Mouse (Mus musculus) ES-CJ7 (cell line): ENCODE measurements around the gene Ep300.
"Not testable (repeated sequence)": the region's sequence is repeated elsewhere in the genome, so short reads cannot be mapped to it uniquely, and the experiment has no call there.

ENCODE experiments used
- DNase-seq: peaks from one replicate; pipeline ENCODE4 v3.0.0; 2011; ENCODE audit warnings: low read depth, low spot score

Ep300 gene

DNA sequence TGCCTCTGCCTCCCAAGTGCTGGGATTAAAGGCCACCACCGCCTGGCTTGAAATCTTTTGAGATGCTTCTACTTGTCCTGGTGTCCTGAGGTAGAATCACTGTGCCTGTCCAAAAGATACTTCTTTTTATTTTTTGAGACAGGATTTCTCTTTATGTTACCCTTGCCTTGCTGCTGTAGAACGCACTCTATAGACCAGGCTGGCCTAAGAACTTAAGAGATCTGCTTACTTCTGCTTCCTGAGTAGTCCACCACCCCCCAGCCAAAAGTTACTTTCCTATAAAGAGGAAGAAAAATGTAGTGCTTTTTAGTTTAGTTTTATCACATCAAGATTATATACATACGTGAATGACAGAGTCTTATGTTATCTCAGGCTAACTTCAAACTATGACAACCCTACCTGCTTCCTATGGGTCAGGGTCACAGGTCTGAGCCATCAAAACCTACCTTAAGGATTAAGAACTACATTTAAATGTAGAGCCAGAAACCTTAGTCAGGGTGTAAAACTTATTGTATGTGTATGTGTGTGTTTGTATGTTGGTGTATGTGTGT lies 9.1 kb downstream of the Ep300 start:
- no peak for DNase-seq

DNA sequence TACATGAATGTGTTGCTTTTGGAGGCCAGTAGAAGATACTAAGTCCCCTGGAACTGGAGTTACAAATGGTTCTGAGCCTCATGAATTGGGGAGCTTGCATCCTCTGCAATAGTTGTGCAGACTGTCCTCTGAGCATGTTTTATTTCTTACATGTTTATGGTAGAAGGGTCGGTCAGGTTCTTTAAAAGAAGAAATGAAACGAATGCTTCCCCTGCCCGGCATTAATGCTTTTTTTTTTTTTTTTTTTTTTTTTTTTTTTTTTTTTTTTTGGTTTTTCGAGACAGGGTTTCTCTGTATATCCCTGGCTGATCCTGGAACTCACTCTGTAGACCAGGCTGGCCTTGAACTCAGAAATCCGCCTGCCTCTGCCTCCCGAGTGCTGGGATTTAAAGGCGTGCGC lies 13.6 kb downstream of the Ep300 start:
- not testable (repeated sequence) for DNase-seq

DNA sequence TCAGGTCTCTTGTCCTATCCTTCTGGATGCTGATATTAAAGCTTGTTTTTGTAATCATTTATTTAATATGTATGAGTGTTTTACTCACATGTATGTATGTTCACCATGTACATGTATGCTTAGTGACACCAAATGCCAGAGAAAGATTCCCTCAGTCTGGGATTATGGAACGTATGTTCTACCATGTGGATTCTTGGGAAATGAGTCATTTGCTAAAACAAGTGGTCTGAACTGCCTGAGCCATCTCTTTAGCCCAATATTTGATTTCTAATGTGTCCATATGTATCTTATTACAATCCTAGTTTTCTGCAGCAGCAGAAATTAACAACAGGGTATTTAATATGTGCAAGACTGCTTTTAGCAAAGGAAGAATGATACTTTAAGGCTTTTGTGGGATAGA lies 20.1 kb downstream of the Ep300 start:
- no peak for DNase-seq

DNA sequence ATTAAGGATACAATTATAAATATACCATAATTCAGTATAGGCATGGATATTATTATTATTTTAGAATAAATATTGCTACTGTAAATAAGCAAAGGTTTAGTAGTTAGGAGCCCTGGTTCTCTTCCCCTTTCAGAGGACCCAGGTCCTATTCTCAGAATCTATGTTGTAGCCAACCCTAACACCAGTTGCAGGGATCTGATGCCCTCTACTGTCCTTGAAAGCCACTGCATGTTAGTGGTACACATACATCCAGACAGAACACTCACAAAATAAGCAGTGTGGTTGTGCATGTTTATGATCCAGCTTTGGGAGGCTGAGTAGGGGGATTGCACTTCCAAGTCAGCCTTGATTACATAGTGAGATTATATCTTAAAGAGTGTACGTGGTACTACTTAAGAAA lies 21.5 kb downstream of the Ep300 start:
- DNase-seq: peak; percentile 61

DNA sequence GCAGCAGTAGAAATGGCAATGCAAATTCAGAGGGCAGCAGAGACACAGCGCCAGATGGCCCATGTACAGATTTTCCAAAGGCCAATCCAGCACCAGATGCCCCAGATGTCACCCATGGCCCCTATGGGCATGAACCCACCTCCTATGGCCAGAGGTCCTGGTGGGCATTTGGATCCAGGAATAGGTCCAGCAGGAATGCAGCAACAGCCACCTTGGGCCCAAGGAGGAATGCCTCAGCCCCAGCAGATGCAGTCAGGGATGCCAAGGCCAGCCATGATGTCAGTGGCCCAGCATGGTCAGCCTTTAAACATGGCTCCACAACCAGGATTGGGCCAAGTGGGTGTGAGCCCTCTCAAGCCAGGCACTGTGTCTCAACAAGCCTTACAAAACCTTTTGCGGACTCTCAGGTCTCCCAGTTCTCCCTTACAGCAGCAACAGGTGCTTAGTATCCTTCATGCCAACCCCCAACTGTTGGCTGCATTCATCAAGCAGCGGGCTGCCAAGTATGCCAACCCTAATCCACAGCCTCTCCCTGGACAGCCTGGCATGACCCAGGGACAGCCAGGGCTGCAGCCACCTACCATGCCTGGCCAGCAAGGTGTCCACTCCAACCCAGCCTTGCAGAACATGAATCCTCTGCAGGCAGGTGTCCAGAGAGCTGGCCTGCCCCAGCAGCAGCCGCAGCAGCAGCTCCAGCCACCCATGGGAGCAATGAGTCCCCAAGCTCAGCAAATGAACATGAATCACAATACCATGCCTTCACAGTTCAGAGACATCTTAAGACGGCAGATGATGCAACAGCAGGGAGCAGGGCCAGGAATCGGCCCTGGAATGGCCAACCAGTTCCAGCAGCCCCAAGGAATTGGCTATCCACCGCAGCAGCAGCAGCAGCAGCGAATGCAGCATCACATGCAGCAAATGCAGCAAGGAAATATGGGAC lies 64.6 kb downstream of the Ep300 start:
- no peak for DNase-seq

DNA sequence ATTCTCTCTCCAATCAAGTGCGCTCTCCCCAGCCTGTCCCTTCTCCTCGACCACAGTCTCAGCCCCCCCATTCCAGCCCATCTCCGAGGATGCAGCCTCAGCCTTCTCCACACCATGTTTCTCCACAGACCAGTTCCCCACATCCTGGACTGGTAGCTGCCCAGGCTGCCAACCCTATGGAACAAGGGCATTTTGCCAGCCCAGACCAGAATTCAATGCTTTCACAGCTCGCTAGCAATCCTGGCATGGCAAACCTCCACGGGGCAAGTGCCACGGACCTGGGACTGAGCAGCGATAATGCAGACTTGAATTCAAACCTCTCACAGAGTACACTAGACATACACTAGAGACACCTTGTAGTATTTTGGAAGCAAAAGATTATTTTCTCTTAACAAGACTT lies 65.5 kb downstream of the Ep300 start:
- no peak for DNase-seq

DNA sequence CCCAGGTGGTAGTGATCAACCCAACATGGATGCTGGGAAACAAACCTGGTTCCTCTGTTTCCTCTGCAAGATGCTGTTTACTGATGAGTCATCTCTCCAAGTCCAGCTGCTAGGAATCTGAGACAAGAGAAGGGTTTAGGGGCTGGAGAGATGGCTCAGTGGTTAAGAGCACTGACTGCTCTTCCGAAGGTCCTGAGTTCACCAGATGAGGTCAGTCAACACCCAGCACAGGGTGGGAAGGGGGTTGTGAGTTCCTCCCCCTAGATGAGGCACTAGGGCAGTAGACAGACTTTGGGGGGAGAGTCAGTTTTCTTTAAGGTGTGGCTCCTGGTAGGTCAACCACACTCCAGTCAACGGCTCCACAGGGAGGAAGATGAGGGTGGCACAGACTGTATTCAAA lies 76.5 kb downstream of the Ep300 start:
- DNase-seq: peak; percentile 56

DNA sequence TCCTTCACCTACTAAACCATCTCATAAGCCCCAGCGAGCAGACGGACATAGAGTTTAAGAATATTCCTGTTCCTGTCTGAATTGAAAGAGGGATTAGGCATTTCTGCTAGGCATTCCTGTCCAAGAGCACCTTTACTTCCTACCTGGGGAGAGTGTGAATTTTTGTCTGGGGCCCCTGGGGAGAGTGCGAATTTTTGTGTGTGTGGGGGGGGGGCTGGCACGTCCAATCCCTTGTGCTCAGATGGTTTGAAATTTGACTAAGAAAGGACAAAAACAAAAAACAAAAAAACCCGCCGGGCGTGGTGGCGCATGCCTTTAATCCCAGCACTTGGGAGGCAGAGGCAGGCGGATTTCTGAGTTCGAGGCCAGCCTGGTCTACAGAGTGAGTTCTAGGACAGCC lies 78.1 kb downstream of the Ep300 start:
- peak; percentile 83 for DNase-seq

DNA sequence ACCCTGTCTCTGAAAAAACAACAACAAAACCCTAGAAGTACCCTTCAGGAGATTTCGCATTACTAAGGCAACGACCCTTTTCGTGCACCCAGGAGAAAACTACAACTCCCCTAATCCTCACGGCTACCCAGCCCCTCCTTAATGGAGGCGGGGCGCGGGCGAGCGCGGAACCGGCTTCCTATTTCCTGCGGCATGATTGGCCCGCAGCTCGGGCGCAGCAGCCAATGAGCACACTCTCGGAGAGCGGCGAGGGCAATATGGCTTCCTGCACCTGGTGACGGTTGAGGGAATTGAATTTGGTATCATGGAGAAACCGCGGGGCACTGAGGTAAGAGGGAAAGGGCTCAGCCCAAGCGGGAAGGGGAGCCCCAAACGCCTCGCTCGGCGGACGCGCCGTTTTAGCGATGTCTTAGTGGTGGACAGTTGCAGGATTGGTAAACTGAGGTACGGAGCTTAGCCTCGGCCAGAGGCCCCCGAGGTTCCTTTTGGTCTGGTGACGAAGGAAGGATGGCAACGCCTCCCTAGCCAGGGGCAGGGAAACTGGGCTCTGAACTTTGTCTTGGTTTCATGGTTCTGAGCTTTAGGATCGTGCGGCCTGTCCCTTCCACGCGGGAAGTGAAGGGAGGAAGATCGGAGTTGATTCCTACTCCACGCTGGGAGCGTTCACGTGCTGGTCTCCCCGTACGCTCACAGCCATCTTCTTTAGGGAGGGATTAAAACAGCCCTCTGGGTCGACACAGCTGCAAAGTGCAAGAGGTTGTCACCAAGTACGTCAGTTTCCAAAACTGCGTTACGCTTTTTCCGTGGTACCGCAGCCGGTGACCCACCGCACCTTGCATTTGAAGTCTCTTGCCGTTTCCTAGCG lies 78.8 kb downstream of the Ep300 start, which contains the start of gene L3mbtl2:
Gene L3mbtl2, plus strand, starts transcription at position 193 of the 865 bp plus-strand sequence.
- DNase-seq: peak; percentile 94

DNA sequence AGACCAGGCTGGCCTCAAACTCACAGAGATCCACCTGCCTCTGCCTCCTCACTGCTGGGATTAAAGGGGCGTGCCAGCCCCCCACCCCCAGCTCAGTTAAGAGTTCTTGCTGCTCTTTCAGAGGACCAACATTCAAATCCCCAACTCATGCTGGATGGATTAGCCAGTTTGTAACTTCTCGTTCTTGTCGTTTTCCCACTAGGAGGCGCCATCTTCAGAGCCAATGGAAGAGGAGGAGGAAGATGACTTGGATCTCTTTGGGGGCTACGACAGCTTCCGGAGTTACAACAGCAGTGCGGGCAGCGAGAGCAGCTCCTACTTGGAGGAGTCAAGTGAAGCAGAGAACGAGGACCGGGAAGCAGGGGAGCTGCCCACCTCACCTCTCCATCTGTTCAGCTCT lies 81.8 kb downstream of the Ep300 start:
- DNase-seq: peak; percentile 80

DNA sequence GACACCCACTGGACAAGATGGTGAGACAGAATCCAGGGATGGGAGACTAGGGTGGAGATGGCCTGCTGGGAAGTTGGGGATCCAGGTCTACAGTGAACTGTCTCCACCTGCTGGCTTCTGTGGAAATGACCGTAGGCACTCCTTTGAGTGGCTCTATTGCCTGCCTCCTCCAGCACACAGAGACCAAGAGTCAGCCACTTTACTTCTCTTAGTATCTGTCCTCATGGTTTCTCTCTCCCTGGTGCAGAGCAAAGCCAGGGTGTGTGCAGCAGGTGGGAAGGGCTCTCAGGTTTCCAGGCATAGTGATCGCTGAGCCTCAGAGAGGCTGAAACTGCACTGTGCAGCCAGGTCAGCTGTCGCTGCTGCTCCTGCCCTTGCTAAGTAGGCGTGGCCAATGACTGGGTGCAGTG lies 85.1 kb downstream of the Ep300 start:
- peak; percentile 77 for DNase-seq

DNA sequence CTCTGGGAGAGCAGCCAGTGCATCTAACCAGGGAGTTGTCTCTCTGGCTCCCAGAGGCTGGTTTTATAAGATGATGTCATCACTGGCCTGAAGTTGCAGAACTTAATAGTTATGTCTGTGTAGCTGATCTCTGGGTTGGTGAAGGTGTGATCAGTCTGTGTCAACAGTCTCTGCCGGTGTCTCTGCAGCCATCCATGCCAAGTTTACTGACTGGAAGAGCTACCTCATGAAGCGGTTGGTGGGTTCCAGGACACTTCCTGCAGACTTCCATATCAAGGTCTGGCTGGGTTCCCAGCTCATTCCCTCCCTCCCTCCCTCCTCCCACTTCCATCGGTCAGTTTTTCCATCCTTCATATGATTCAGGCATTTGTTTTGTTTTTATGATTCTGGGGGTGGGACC lies 91.5 kb downstream of the Ep300 start:
- DNase-seq: no peak

DNA sequence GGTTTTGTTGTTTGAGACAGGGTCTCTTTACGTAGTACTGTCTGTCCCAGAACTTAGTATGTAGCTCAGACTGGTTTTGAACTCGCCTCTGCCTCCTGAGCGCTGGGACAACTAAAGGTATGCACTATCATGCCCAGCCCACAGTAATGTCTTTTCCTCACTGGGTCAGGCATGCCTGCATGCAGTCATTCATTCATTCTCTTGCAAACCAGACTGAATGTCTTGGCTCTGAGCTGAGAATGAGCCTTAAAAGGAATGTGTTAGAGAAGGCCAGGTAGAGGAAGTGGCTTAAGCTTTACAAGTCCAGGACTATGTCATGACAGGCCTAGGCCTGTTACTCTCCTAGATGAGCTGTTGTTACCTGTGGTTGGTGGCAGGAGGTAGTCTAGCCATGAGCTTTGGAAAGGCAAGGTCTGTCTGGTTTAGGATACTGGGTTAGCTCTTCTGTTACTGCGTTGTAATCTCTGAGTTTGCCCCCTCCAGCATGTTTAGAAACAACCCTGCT lies 95.2 kb downstream of the Ep300 start:
- DNase-seq: no peak

DNA sequence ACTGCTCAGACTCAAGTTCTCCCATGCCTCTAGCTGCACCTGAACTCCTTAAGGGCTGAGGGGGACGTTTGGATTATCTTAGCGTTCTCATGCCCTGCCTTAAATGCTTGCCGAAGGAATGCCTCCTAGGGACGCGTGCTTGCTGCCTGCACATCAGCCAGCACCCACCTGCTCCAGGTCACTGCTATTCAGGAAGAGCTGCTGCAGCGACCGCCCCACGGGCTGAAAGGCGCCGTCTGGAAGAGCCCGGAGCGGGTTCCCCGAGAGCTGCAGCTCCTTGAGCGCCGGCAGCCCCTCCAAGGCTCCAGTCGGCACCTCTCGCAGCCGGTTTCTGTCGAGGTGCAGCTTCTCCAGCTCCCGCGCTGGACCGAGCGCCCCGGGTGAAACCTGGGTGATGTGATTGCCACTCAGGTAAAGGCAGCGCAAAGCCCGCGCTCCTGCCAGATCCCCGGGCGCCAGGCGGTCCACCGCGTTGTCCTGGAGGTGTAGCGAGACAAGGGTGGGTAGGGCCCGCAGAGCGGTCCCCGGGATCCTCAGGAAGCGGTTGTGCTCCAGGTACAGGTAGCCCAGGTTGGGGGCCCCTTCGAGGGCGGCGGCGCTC lies 108.3 kb downstream of the Ep300 start:
- DNase-seq: no peak

DNA sequence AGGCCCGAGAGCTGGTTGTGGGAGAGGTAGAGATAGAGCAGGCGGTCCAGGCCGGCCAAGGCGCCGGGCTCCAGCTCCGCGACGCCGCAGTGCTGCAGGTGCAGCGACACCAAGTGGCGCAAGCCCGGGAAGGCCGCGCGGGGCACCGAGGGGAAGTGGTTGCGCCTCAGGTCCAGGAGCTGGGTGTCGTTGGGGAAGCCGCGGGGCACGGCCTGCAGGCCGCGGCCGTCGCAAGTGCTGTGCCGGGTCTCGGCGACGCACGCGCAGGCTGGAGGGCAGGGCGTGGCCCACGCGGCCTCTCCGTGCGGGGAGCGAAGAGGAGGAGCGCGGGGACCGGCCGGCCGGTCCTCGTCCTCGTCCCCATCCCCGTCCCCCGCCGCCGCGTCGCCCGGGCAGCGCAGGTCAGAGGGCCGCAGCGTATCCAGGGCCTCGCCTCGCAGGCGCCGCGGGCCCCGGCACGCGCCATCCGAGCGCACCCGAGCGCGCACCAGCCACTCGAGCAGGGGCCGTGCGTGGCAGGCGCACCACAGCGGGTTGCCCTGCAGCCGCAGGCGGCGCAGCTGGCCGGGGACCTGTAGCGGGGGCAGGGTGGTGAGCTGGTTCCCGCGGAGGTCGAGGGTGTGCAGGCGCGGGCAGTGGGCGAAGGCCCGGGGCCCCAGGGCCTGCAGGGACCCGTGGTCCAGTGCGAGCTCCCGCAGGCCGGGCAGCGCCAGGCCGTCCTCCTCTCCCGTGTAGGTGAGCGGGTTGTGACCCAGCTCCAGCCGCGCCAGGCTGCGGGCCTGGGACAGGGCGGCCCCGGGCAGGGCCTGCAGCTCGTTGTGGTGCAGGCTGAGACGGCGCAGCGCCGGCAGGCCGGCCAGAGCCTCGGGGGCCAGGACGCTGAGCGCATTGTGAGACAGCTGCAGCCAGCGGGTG lies 109.1 kb downstream of the Ep300 start:
- peak; percentile 80 for DNase-seq

DNA sequence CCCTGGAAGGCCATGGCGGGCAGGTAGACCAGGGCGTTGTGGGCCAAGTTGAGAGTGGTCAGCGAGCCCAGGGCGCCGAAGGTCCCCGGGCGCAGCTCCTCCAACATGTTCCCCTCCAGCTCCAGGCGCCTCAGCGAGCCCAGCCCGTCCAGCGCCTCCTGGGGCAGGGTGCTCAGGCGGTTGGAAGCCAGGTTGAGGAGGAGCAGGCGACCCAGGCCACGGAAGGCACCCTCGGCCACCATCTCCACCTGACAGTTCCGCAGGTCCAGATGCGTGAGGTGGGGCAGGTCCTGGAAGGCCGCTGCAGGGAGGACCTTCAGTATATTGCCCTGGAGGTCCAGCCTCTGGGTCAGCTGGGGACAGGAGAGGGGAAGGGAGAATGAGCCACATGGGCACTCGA lies 109.7 kb downstream of the Ep300 start:
- no peak for DNase-seq

DNA sequence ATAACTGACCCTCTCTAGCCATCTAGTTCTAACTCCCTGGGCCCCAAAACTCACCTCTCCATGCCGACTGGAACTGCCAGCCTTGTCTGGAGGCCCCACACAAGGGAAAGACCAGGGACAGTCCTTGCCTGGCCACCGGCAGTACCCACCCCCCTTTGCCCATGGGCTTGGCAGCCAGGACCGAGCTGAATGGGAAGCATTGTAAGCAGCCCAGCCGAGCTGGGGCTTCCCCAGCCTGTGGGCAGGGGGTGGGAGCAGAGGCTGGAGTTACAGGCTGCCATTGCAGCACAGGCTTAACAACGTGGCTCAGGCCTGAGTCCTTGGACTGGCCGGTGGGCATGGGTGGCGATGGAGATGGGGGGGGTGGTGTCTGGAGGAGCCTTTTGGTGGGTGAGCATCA lies 112.0 kb downstream of the Ep300 start, which contains the start of gene Chadl:
Gene Chadl, minus strand, starts transcription at position 113 of the 400 bp plus-strand sequence.
- DNase-seq: no peak

DNA sequence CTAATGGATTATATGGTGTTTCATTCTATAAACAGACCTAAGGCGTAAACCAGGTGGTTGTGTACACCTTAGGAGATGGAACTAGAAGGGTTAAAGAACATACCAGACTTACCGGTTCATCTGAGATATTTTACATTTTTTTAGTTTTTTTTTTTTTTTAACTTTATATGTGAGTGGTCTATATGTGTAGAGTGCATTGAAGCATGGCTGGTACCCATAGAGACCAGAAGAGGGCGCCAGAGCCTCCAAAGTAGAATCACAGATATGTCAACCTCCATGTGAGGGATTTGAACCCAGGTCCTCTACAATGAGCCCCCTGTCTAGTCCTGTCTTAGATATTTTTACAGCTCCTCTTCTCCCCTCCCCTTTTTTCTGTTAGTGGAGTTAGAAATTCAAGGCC lies 112.7 kb downstream of the Ep300 start:
- DNase-seq: peak; percentile 66

DNA sequence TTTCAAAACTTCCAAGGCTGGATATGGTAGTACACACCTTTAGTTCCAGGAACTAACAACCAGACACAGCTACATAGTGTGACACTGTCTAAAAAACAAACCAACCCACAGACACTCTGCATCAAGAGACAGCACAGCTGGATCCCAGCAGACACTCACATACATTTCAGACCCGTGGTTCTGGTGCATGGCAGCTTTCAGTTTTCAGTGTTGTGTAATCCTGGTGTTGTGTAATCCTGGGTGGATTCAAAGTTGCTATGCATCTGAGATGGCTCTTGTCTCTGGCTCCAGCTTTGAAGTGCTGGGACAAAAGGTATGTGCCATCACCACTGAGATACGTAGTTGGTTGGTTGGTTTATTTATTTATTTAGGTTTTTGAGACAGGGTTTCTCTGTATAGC lies 113.4 kb downstream of the Ep300 start:
- DNase-seq: no peak

DNA sequence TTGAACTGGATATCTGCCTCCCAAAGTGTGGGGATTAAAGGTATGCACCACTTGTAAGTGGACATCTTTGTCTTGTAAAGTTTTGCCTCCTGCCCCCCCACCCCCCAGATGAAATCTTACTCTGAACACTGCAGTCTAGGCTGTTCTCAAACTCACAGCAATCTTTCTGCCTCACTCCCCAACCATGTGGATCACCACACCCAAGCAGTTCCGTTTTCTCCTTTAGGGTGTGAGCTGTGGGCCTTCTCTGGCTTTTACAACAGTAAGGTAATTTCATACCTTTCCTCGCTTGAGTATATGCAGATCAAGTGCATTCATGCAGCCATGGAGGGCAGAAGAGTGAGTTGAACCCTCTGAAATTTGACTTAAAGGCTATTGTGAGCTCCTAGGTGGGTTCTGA lies 115.0 kb downstream of the Ep300 start:
- DNase-seq: peak; percentile 71
